Mouse (Mus musculus): ENCODE data around the gene Mucl3. TPM values are rescaled to one million over a fixed set of nuclear protein-coding genes. Genes with fewer than 3 reads are reported as not detected.
A peak's percentile ranks its signal among the peaks of the same experiment; 100 is the strongest.

The Mucl3 gene
- polyA plus RNA-seq, 2 experiments = not detected

DNA sequence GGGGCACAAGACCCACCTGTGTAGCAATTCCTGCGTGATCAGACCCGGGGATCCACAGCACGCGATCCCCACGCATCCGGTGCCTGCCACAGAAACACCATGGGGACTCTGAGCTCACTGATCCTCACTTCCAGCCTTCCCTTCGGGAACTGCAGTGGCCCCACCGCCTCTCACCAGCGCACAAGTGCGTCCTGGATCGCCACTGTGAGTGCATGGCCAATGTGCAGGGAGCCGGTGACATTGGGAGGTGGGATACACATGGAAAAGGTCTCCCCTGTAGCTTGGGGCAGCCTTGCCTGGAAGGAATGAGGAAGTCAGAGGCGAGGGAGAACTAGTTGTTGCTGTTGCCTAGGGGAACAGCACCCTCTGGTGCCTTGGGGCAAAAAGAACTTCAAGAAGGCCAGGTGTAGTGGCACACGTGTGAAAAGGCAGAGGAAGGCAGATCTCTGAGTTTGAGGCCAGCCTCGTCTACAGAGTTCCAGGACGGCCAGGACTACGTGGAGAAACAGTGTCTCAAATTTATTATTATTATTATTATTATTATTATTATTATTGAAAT, 22.5 kb upstream of the Mucl3 start:
- H3K4me2 ChIP-seq (ENCODE audit: low read depth) = peak overlapping the region; percentile 93
- H3K27ac ChIP-seq = no peak overlapping the region
- TF ChIP-seq EP300 (IDR thresholded peaks at IDR 0.05; ENCODE audit: low read depth) = no peak
- TF ChIP-seq CTCF (IDR thresholded peaks at IDR 0.05; ENCODE audit: low read depth) = peak; percentile 66
- ATAC-seq (ENCODE audit: insufficient read depth) = no peak
- no peak overlapping the region for H3K9ac ChIP-seq (replicated peaks)
- 75% methylated on average over 17 of the region's 17 CpGs for WGBS (ENCODE audit: insufficient replicate concordance)
- H3K4me3 ChIP-seq (ENCODE audit: insufficient read depth in 1 of 2, low read depth in 2 of 2, low read length in 2 of 2) = no peak overlapping the region
- H3K27me3 ChIP-seq (ENCODE audit: control insufficient read depth, insufficient read depth, low read length) = no peaks in the 10 kb centered on the region
- peaks cover 3 to 6% of the 10 kb centered on the region in 2 experiments; a peak in 3 of 4 replicates for H3K4me1 ChIP-seq (replicated peaks; ENCODE audit: control insufficient read depth in 2 of 2, insufficient read depth in 2 of 2, low read length in 1 of 2)
- peak in 1 of 3 experiments; percentile 19 for DNase-seq (ENCODE audit: low read depth in 3 of 3, low spot score in 3 of 3)
- H3K9me3 ChIP-seq (ENCODE audit: control insufficient read depth, low read length) = no peaks in the 10 kb centered on the region
- no peaks in the 10 kb centered on the region for H3K36me3 ChIP-seq (replicated peaks; ENCODE audit: control insufficient read depth, insufficient read depth, low read depth)

GRCm38 (mm10) chr17:35653086-35653485, 9.6 kb upstream of the Mucl3 start:
- Histone ChIP-seq H3K4me1 (replicated peaks; ENCODE audit: control insufficient read depth in 2 of 2, insufficient read depth in 2 of 2, low read length in 1 of 2) (no peaks in the 10 kb centered on the region), H3K27ac (no peak overlapping the region), H3K4me3 (ENCODE audit: insufficient read depth in 1 of 2, low read depth in 2 of 2, low read length in 2 of 2) (no peak overlapping the region), H3K36me3 (replicated peaks; ENCODE audit: control insufficient read depth, insufficient read depth, low read depth) (no peaks in the 10 kb centered on the region; the same call in 1 of the 2 replicates), H3K4me2 (ENCODE audit: low read depth) (no peak overlapping the region), H3K9me3 (ENCODE audit: control insufficient read depth, low read length) (no peaks in the 10 kb centered on the region), H3K9ac (replicated peaks) (no peak overlapping the region), H3K27me3 (ENCODE audit: control insufficient read depth, insufficient read depth, low read length) (no peaks in the 10 kb centered on the region)
- WGBS (ENCODE audit: insufficient replicate concordance) = 51% methylated on average over 2 of the region's 2 CpGs
- TF ChIP-seq EP300 (IDR thresholded peaks at IDR 0.05; ENCODE audit: low read depth) (no peak), CTCF (IDR thresholded peaks at IDR 0.05; ENCODE audit: low read depth) (no peak)
- DNase-seq (ENCODE audit: low read depth in 3 of 3, low spot score in 3 of 3) = no peak
- ATAC-seq (ENCODE audit: insufficient read depth) = no peak

DNA sequence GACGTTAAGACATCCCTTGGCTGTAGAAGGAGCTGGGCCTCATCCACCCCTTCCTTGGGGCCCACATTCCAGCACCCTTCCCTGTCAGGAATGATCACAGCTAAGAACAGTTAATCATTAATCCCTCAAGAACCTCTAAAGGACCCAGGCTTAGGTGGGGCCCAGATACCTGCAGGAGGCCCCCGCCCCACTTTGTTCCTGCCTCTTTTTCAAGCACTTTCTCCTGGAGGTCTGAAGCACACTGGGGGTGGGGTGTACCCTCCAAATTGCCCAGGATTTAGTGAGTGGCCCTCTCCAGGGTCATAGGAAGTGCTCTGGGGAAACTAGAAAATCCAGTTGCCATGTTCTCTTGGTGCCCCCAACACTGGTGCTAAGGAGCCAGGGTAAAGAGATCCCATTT, 5.9 kb upstream of the Mucl3 start:
- Histone ChIP-seq H3K9me3 (ENCODE audit: control insufficient read depth, low read length) (no peaks in the 10 kb centered on the region), H3K4me3 (ENCODE audit: insufficient read depth in 1 of 2, low read depth in 2 of 2, low read length in 2 of 2) (no peak overlapping the region), H3K4me1 (replicated peaks; ENCODE audit: control insufficient read depth in 2 of 2, insufficient read depth in 2 of 2, low read length in 1 of 2) (no peaks in the 10 kb centered on the region), H3K27me3 (ENCODE audit: control insufficient read depth, insufficient read depth, low read length) (no peaks in the 10 kb centered on the region), H3K36me3 (replicated peaks; ENCODE audit: control insufficient read depth, insufficient read depth, low read depth) (no peaks in the 10 kb centered on the region), H3K27ac (no peak overlapping the region), H3K9ac (replicated peaks) (no peak overlapping the region), H3K4me2 (ENCODE audit: low read depth) (no peak overlapping the region)
- ATAC-seq (ENCODE audit: insufficient read depth) = no peak
- no peak for DNase-seq (ENCODE audit: low read depth in 3 of 3, low spot score in 3 of 3)
- TF ChIP-seq EP300 (IDR thresholded peaks at IDR 0.05; ENCODE audit: low read depth) (no peak), CTCF (IDR thresholded peaks at IDR 0.05; ENCODE audit: low read depth) (no peak)
- 54% methylated on average over 2 of the region's 2 CpGs for WGBS (ENCODE audit: insufficient replicate concordance)

GRCm38 (mm10) chr17:35639352-35639751, 4.1 kb downstream of the Mucl3 start:
- H3K4me1 ChIP-seq (replicated peaks; ENCODE audit: control insufficient read depth in 2 of 2, insufficient read depth in 2 of 2, low read length in 1 of 2) = no peaks in the 10 kb centered on the region
- H3K27ac ChIP-seq = no peak overlapping the region
- H3K4me2 ChIP-seq (ENCODE audit: low read depth) = no peak overlapping the region
- H3K36me3 ChIP-seq (replicated peaks; ENCODE audit: control insufficient read depth, insufficient read depth, low read depth) = no peaks in the 10 kb centered on the region
- H3K9ac ChIP-seq (replicated peaks) = no peak overlapping the region
- H3K27me3 ChIP-seq (ENCODE audit: control insufficient read depth, insufficient read depth, low read length) = no peaks in the 10 kb centered on the region
- TF ChIP-seq EP300 (IDR thresholded peaks at IDR 0.05; ENCODE audit: low read depth) (no peak), CTCF (IDR thresholded peaks at IDR 0.05; ENCODE audit: low read depth) (no peak)
- no peaks in the 10 kb centered on the region for H3K9me3 ChIP-seq (ENCODE audit: control insufficient read depth, low read length)
- 51% methylated on average over 6 of the region's 6 CpGs for WGBS (ENCODE audit: insufficient replicate concordance)
- DNase-seq (ENCODE audit: low read depth in 3 of 3, low spot score in 3 of 3) (no peak), ATAC-seq (ENCODE audit: insufficient read depth) (no peak)
- H3K4me3 ChIP-seq (ENCODE audit: insufficient read depth in 1 of 2, low read depth in 2 of 2, low read length in 2 of 2) = no peak overlapping the region

GRCm38 (mm10) chr17:35638475-35639190, 4.9 kb downstream of the Mucl3 start:
- Histone ChIP-seq H3K9ac (replicated peaks) (no peak overlapping the region), H3K27me3 (ENCODE audit: control insufficient read depth, insufficient read depth, low read length) (no peaks in the 10 kb centered on the region), H3K9me3 (ENCODE audit: control insufficient read depth, low read length) (no peaks in the 10 kb centered on the region), H3K4me1 (replicated peaks; ENCODE audit: control insufficient read depth in 2 of 2, insufficient read depth in 2 of 2, low read length in 1 of 2) (no peaks in the 10 kb centered on the region), H3K4me2 (ENCODE audit: low read depth) (no peak overlapping the region), H3K4me3 (ENCODE audit: insufficient read depth in 1 of 2, low read depth in 2 of 2, low read length in 2 of 2) (no peak overlapping the region), H3K36me3 (replicated peaks; ENCODE audit: control insufficient read depth, insufficient read depth, low read depth) (no peaks in the 10 kb centered on the region), H3K27ac (no peak overlapping the region)
- no peak for TF ChIP-seq EP300 (IDR thresholded peaks at IDR 0.05; ENCODE audit: low read depth)
- TF ChIP-seq CTCF (IDR thresholded peaks at IDR 0.05; ENCODE audit: low read depth) = no peak
- ATAC-seq (ENCODE audit: insufficient read depth) (0 out of 2 replicates have a peak, but pooled peaks have one; percentile 39), DNase-seq (ENCODE audit: low read depth in 3 of 3, low spot score in 3 of 3) (peak in 2 of 3 experiments; percentile 18 to 26)
- WGBS (ENCODE audit: insufficient replicate concordance) = 19% methylated on average over 14 of the region's 14 CpGs
